ENCODE assay signal across 9 mouse cellular contexts in the genomic region with DNA sequence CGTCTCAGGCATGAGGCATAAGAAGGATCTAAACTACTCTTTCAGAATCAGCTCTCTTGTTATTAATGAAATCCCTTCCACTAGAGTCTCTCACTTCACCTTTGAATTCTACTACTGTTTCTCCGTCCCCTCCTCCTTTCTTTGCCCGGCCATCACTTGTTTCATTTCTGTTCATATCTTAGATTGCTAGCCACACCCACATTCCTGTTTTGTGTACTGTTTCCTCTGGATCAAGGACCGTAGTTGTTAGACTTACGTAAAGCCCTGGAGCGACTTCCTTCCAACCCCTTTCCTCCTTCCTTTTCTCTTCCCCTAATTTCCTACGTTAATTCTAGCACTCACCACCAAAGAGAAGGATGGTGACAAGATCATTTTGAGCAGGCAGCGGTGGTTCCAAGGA. TPM values are rescaled to one million over a fixed set of nuclear protein-coding genes. Genes with fewer than 3 reads are reported as not detected.
DNase-seq lines count a peak whose midpoint lies in the region; ATAC-seq lines count a peak whose summit lies in the region.
"Had no signal": no experiment of that assay in that cellular context is flagged by ENCODE, and none has a peak within 500 bp of the region (broad histone marks: within the 10 kb centered on the region; RNA-seq: fewer than 3 reads in every experiment).

No protein-coding gene starts in this region.

- no peak overlapping the region for H3K9ac ChIP-seq in hindbrain, embryonic 11.5 days (ENCODE audit: low read depth, low read length)
- H3K9ac ChIP-seq in intestine, embryonic 14.5 days (ENCODE audit: low read length), result 0 out of 2 replicates have a peak overlapping the region, but pooled peaks have one; percentile 53
- peak overlapping the region; percentile 64 for H3K9ac ChIP-seq in lung, embryonic 16.5 days (ENCODE audit: low read length)
- H3K9ac ChIP-seq: forebrain, embryonic 13.5 days had no signal

- whole genome bisulfite sequencing in hindbrain, embryonic 10.5 days, result 43% methylated on average over 8 of the region's 8 CpGs
- 56% methylated on average over 8 of the region's 8 CpGs for WGBS in hindbrain, embryonic 11.5 days
- 26% methylated on average over 8 of the region's 8 CpGs for WGBS in intestine, embryonic 14.5 days
- WGBS in lung, embryonic 16.5 days, result 17% methylated on average over 8 of the region's 8 CpGs

- no peaks in the 10 kb centered on the region for H3K36me3 ChIP-seq in hindbrain, embryonic 10.5 days
- no peaks in the 10 kb centered on the region for H3K36me3 ChIP-seq in hindbrain, embryonic 11.5 days (ENCODE audit: control insufficient read depth, insufficient read depth, low read length)
- H3K36me3 ChIP-seq in intestine, embryonic 14.5 days (ENCODE audit: control insufficient read depth, insufficient read depth, low read length), result no peaks in the 10 kb centered on the region
- no peaks in the 10 kb centered on the region for H3K36me3 ChIP-seq in lung, embryonic 16.5 days (ENCODE audit: control insufficient read depth, insufficient read depth, low read length)

- H3K4me1 ChIP-seq in hindbrain, embryonic 10.5 days (replicated peaks), result peaks cover 32% of the 10 kb centered on the region
- no peaks in the 10 kb centered on the region for H3K4me1 ChIP-seq in hindbrain, embryonic 11.5 days (replicated peaks; ENCODE audit: control insufficient read depth, insufficient read depth, low read length)
- peaks cover 16% of the 10 kb centered on the region for H3K4me1 ChIP-seq in brown adipose tissue, adult 24 weeks (ENCODE audit: control insufficient read depth, insufficient read depth, insufficient read length, low read length)
- H3K4me1 ChIP-seq in intestine, embryonic 14.5 days (replicated peaks; ENCODE audit: control insufficient read depth, insufficient read depth, low read length), result peaks cover 20% of the 10 kb centered on the region
- H3K4me1 ChIP-seq in lung, embryonic 16.5 days (replicated peaks; ENCODE audit: control insufficient read depth, insufficient read depth, low read length), result peaks cover 36% of the 10 kb centered on the region

- peaks cover 45% of the 10 kb centered on the region for H3K27me3 ChIP-seq in hindbrain, embryonic 10.5 days (ENCODE audit: insufficient read depth, poor library complexity, severe bottlenecking)
- peaks cover 21% of the 10 kb centered on the region for H3K27me3 ChIP-seq in hindbrain, embryonic 11.5 days (ENCODE audit: control insufficient read depth, insufficient read depth, low read length)
- H3K27me3 ChIP-seq in intestine, embryonic 14.5 days (replicated peaks; ENCODE audit: control insufficient read depth, insufficient read depth, low read length), result no peaks in the 10 kb centered on the region; the same call in 1 of the 2 replicates
- H3K27me3 ChIP-seq in lung, embryonic 16.5 days (ENCODE audit: control insufficient read depth, insufficient read depth, low read depth, low read length), result no peaks in the 10 kb centered on the region

- no peak for ATAC-seq in hindbrain, embryonic 11.5 days (ENCODE audit: low FRiP score)
- ATAC-seq in intestine, embryonic 14.5 days (replicated peaks; ENCODE audit: low FRiP score, low TSS enrichment, low read depth), result no peak
- ATAC-seq in lung, embryonic 16.5 days (ENCODE audit: low read depth), result no peak
- ATAC-seq in cerebellum, adult (ENCODE audit: insufficient number of reproducible peaks, low FRiP score, low TSS enrichment), result no peak
- ATAC-seq: forebrain, embryonic 13.5 days had no signal

- peak overlapping the region; percentile 55 for H3K4me3 ChIP-seq in hindbrain, embryonic 10.5 days
- H3K4me3 ChIP-seq in hindbrain, embryonic 11.5 days (ENCODE audit: low read depth, low read length), result no peak overlapping the region
- H3K4me3 ChIP-seq in brown adipose tissue, adult 24 weeks (ENCODE audit: insufficient read depth, low read depth, low read length), result peak overlapping the region; percentile 91
- H3K4me3 ChIP-seq in intestine, embryonic 14.5 days (ENCODE audit: low read depth, low read length), result peak overlapping the region; percentile 57
- peak overlapping the region; percentile 57 for H3K4me3 ChIP-seq in lung, embryonic 16.5 days (ENCODE audit: low read length)
- H3K4me3 ChIP-seq: forebrain, embryonic 13.5 days had no signal

- peaks cover 9% of the 10 kb centered on the region; the same call in 1 of the 2 replicates for H3K9me3 ChIP-seq in hindbrain, embryonic 10.5 days
- H3K9me3 ChIP-seq in hindbrain, embryonic 11.5 days (ENCODE audit: control insufficient read depth, low read length), result no peaks in the 10 kb centered on the region
- H3K9me3 ChIP-seq in intestine, embryonic 14.5 days (ENCODE audit: control insufficient read depth, low read length), result peaks cover 6% of the 10 kb centered on the region; the same call in 1 of the 2 replicates
- no peaks in the 10 kb centered on the region for H3K9me3 ChIP-seq in lung, embryonic 16.5 days (ENCODE audit: control insufficient read depth, low read length)

- no peak for DNase-seq in hindbrain, embryonic 10.5 days (ENCODE audit: low spot score)
- DNase-seq in hindbrain, embryonic 11.5 days (ENCODE audit: low spot score), result no peak
- no peak for DNase-seq in intestine, embryonic 14.5 days (ENCODE audit: low spot score)
- DNase-seq in thymus, postnatal 0 days (ENCODE audit: low spot score), result no peak
- no peak for DNase-seq in embryo, embryonic 11 days

- no peak overlapping the region for H3K4me2 ChIP-seq in hindbrain, embryonic 11.5 days (replicated peaks; ENCODE audit: low read depth, low read length)
- peak overlapping the region; percentile 60 for H3K4me2 ChIP-seq in intestine, embryonic 14.5 days (ENCODE audit: low read length)
- peak overlapping the region; percentile 64 for H3K4me2 ChIP-seq in lung, embryonic 16.5 days (ENCODE audit: low read depth, low read length)
- H3K4me2 ChIP-seq: forebrain, embryonic 13.5 days had no signal

- H3K27ac ChIP-seq in hindbrain, embryonic 10.5 days, result no peak overlapping the region
- H3K27ac ChIP-seq in hindbrain, embryonic 11.5 days (ENCODE audit: low read depth, low read length), result no peak overlapping the region
- peak overlapping the region; percentile 99 for H3K27ac ChIP-seq in brown adipose tissue, adult 24 weeks (replicated peaks; ENCODE audit: low read depth, low read length)
- peak overlapping the region; percentile 8; the same call in 1 of the 2 replicates for H3K27ac ChIP-seq in intestine, embryonic 14.5 days (ENCODE audit: low read depth)
- peak overlapping the region; percentile 91 for H3K27ac ChIP-seq in lung, embryonic 16.5 days (ENCODE audit: low read length)
- H3K27ac ChIP-seq: forebrain, embryonic 13.5 days had no signal

RNA-seq across cellular contexts. Expression of a gene that starts 1.7 kb away (rescaled TPM):
- polyA plus RNA-seq in hindbrain, embryonic 10.5 days (2016; fragmentation: Nextera tagmentation; extraction: Ambion mirVana), result 22.2 and 28.7 TPM in 2 replicates
- 16.9 and 20.1 TPM in 2 replicates for polyA plus RNA-seq in hindbrain, embryonic 11.5 days (2014; fragmentation: Nextera tagmentation; extraction: Ambion mirVana)
- polyA plus RNA-seq in brown adipose tissue, adult 24 weeks (2012; ENCODE audit: insufficient read depth, insufficient read length, missing spikeins), result 42.9 and 45.1 TPM in 2 replicates
- 88.7 and 92.1 TPM in 2 replicates for polyA plus RNA-seq in intestine, embryonic 14.5 days (2014; fragmentation: Nextera tagmentation; extraction: Ambion mirVana)
- polyA plus RNA-seq in lung, embryonic 16.5 days (2015; fragmentation: Nextera tagmentation; extraction: Ambion mirVana), result 134 and 145 TPM in 2 replicates
- 15.4 and 22.7 TPM in 2 replicates for polyA plus RNA-seq in thymus, postnatal 0 days (2015; fragmentation: Nextera tagmentation; extraction: Ambion mirVana)

RNA-seq across cellular contexts. Expression of a gene that starts 20.4 kb away (rescaled TPM):
- 9.7 and 10.1 TPM in 2 replicates for polyA plus RNA-seq in hindbrain, embryonic 10.5 days (2016; fragmentation: Nextera tagmentation; extraction: Ambion mirVana)
- polyA plus RNA-seq in hindbrain, embryonic 11.5 days (2014; fragmentation: Nextera tagmentation; extraction: Ambion mirVana), result 3.3 and 4.3 TPM in 2 replicates
- not detected in 2 replicates for polyA plus RNA-seq in brown adipose tissue, adult 24 weeks (2012; ENCODE audit: insufficient read depth, insufficient read length, missing spikeins)
- polyA plus RNA-seq in intestine, embryonic 14.5 days (2014; fragmentation: Nextera tagmentation; extraction: Ambion mirVana), result 2.8 and 3.4 TPM in 2 replicates
- 5.9 and 8.4 TPM in 2 replicates for polyA plus RNA-seq in lung, embryonic 16.5 days (2015; fragmentation: Nextera tagmentation; extraction: Ambion mirVana)
- 4.7 and 4.8 TPM in 2 replicates for polyA plus RNA-seq in thymus, postnatal 0 days (2015; fragmentation: Nextera tagmentation; extraction: Ambion mirVana)

RNA-seq across cellular contexts. Expression of a gene that starts 28.0 kb away (rescaled TPM):
- 143 and 159 TPM in 2 replicates for polyA plus RNA-seq in hindbrain, embryonic 10.5 days (2016; fragmentation: Nextera tagmentation; extraction: Ambion mirVana)
- 122 and 143 TPM in 2 replicates for polyA plus RNA-seq in hindbrain, embryonic 11.5 days (2014; fragmentation: Nextera tagmentation; extraction: Ambion mirVana)
- polyA plus RNA-seq in brown adipose tissue, adult 24 weeks (2012; ENCODE audit: insufficient read depth, insufficient read length, missing spikeins), result 13.1 and 18.2 TPM in 2 replicates
- polyA plus RNA-seq in intestine, embryonic 14.5 days (2014; fragmentation: Nextera tagmentation; extraction: Ambion mirVana), result 73.7 and 83.4 TPM in 2 replicates
- 73.6 and 81.7 TPM in 2 replicates for polyA plus RNA-seq in lung, embryonic 16.5 days (2015; fragmentation: Nextera tagmentation; extraction: Ambion mirVana)
- 80.7 and 90.6 TPM in 2 replicates for polyA plus RNA-seq in thymus, postnatal 0 days (2015; fragmentation: Nextera tagmentation; extraction: Ambion mirVana)

RNA-seq across cellular contexts. Expression of a gene that starts 50.3 kb away (rescaled TPM):
- polyA plus RNA-seq in hindbrain, embryonic 10.5 days (2016; fragmentation: Nextera tagmentation; extraction: Ambion mirVana), result 0.82 and 0.98 TPM in 2 replicates
- polyA plus RNA-seq in hindbrain, embryonic 11.5 days (2014; fragmentation: Nextera tagmentation; extraction: Ambion mirVana), result 0.54 and 0.99 TPM in 2 replicates
- 2.1 and 3.0 TPM in 2 replicates for polyA plus RNA-seq in brown adipose tissue, adult 24 weeks (2012; ENCODE audit: insufficient read depth, insufficient read length, missing spikeins)
- 1.1 and 1.3 TPM in 2 replicates for polyA plus RNA-seq in intestine, embryonic 14.5 days (2014; fragmentation: Nextera tagmentation; extraction: Ambion mirVana)
- polyA plus RNA-seq in lung, embryonic 16.5 days (2015; fragmentation: Nextera tagmentation; extraction: Ambion mirVana), result 2.6 and 3.2 TPM in 2 replicates
- 64.2 and 73.2 TPM in 2 replicates for polyA plus RNA-seq in thymus, postnatal 0 days (2015; fragmentation: Nextera tagmentation; extraction: Ambion mirVana)

Comparison
In these comparisons a context has a peak if more than half of its experiments do, and no peak if none do; other contexts are left out.
1. H3K27ac ChIP-seq: peak in brown adipose tissue, adult 24 weeks (single experiment), intestine, embryonic 14.5 days (single experiment) and lung, embryonic 16.5 days (single experiment); none in hindbrain, embryonic 10.5 days (single experiment) and hindbrain, embryonic 11.5 days (single experiment).